Mouse (Mus musculus) gastrocnemius, postnatal 25 days (tissue): ENCODE measurements at regions not wholly inside any gene's neighbourhood (a gene's known extent, or its start where the extent isn't known, plus 50 kb on each side); places are given as distances from the start of the nearest gene placed in this dataset.
"Not testable (repeated sequence)": the region's sequence is repeated elsewhere in the genome, so short reads cannot be mapped to it uniquely, and the experiment has no call there.

Experiments
- DNase-seq: peaks from one replicate; pipeline ENCODE4 v3.0.0; 2022

DNA sequence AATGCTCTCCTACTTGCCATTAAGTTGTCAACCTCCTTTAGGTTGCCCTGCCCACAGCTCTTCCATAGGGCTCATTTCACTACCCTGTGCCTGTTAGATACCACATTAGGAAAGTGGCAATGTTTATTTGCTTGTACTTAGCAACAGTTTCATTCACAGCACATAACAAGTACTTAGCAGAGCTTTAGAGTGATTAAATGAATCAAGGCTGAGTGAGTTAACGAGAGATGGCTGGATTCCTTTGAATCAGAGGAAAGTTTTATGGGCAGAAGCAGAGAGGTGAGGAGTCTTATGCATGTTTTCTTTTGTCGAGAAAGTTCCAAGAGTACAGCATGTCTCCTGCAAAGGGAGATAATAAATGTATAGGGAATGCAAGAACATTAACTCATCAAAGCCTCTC, 60.5 kb downstream of the Ptgs2 start:
- DNase-seq, result no peak

DNA sequence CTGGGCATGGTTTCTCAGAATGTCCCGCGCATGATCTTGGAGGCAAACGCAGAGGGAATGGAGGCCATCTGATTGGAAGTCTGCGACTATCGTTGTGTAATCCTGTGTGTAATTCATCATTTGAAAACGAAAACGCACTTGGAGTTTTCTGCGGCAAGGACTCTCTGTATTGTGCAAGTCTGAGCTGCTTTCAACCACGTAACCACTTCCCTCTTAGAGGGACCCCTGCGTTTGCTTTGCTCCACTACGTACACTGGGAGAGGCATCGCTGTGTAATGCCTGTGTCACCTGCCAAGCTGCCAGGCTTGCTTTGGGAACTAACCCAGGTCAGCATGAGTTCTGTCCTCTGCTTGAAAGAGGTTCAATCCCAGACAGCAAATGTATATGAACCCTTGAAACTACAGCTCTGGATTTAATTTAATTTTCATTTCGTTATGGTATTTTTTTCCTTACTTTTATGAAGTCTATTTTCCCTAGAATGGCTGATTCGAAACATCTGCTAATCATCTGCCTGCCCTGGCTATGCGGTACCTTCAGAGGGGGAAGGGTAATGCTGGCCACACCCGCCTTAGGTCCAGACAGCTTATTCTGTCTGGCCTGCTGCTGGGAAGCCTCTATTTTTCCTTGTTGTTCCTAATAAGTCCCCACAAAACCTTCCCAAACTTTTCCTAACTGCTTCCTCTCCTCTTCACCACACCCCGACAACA, 65.2 kb downstream of the Ptgs2 start:
- peak; percentile 17 for DNase-seq

DNA sequence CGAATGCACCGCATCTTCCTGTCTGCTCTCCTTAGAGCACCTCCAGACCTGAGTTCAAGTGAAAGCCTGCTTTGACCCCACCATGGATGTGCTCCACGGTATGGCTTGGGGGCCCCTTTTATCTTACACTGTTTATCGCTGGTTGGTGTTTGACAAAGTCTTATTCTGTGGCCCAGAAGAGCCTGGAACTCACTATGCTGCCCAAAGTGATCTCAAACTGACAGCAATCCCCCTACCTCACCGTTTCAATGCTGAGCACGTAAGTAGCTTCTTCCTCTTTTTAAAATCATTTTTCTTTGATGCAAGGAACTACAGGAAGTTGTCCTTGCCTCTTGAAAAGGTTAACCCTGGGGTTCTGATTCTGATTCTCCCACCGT, 65.8 kb downstream of the Ptgs2 start:
- DNase-seq, result no peak

DNA sequence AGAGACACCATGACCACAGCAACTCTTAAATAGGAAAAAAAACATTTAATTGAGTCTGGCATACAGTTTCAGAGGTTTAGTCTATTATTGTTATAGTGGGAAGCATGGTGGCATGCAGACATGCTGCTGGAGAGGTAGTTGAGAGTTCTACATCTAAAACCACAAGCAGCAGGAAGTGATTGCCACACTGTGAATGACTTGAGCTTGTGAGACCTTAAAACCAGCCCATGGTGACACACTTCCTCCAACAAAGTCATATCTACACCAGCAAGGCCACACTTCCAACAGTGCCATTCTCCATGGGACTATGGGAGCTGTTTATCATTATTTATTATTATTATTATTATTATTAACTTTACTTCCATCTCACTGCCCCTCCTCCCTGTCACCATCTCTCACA, 67.3 kb downstream of the Ptgs2 start:
- DNase-seq, result no peak

DNA sequence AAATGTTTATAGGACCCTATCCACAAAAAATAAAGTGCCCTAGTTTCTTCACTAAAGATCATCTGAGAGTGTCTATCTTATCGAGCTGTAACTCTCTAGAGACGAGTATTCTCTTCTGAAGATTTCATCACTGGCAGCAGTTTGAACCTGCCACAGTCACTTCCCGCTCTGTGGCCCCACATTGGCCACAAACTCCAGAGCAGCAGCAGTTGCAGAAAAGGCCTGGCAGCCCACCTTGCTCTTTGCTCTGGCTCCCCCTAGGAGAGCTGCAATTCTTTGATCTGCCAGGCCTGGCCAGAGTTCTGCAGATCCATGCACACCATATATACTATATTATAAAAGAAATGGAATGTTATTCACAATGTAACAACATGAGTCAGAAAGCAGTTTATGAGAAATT, 74.4 kb downstream of the Ptgs2 start:
- DNase-seq, result no peak

DNA sequence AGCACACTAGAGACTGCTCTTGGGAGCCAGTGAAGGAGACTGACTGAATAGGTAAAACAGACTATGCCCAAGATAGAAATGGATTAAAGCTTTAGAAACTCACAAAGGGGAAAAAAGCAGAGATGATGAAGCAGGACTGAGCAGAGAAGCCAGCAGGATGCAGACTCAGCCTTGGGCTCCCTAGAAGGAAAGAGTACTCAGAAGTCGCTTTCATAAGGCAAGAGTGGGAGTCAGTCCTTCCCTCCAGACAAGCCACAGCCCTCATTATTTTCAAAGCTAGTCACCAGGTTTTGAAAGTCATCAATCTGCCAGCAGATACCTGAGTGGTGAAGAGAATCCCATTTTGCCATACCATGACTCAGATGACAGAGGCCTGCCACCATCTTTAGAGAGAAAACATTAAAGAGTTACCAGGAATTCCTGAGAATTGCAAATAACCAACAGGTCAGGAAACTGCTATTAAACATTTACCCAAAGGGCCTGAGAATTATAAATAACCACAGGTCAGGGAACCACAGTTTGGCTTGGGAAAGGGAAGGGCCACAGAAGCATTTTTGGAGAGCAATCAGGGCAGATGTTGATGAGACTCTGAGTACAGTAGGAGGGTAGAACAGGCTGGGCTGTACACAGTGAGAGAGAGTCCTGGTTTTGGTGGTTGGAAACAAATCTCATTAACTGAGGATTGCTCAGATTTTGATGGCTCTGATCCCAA, 77.4 kb downstream of the Ptgs2 start:
- no peak for DNase-seq

DNA sequence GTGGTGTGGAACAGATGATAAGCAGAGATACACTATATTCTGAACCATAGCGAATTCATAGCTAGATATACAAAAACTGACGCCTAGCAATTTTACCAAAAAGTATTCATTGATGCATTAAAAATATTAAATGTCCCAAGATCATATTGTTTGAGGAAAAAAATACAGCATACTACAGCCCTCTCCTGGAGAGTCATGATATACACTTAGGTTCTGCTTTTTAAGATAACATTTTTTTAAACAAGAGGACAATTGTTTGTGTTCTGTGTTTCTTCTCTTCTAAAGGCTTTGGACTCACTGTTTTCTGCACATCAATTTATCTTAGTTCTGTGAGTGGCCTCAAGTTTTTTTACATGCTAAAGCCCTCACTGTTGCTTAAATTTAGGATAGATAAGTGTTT, 102.2 kb downstream of the Ptgs2 start:
- DNase-seq, result no peak

DNA sequence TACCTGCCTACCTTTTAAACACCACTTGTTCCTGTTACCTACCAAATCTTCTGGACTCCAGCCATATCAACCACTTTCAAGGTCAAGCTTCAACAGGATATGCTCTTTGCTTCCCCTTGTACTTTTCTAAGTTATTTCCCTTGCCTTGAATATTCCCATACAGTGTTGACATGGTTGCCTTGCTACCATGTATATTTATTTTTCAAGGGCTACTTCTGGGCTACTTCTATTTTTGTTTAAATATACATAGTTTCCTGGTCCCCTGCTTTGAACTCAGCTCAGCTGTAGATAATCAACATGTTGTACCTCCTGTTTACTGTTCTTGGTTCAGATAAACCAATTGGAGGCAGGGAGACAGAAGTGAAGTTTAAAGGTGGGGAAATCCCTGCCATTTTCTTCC, 106.8 kb upstream of the Pdc start:
- DNase-seq, result no peak

DNA sequence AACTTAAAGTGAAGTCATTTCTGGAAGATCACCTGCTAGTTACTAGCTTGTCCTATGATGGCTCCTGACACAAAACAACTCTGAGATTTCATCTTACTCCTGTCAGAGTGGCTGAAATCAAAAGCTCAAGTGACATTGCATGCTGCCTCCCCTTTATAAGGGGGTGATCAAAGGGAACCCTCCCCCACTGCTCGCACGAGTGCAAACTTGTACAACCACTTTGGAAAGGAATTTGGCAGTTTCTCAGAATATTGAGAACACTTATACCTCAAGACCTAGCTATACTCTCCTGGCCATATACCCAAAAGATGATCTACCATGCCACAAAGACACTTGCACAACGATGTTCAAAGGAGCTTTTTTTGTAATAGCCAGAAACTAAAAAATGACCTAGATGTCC, 102.5 kb upstream of the Pdc start:
- no peak for DNase-seq

DNA sequence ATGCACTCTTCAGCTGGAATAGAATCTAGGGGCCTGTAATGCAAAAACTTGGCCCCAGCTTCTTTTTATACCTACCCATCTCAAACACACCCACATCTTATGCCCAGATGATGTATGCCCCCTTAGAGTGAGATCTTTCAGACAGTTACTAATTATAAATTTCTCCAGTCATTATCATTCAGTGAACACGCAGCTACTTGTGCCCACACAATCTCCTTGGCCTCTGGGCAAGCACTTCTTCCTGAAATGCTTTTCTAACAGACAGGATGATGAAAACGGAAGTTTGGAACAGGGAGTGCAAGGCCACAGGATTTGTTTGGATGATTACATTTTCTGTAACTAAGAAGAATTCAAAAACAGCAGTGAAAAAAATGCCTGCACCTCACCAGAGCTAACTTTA, 100.4 kb upstream of the Pdc start:
- DNase-seq, result no peak

DNA sequence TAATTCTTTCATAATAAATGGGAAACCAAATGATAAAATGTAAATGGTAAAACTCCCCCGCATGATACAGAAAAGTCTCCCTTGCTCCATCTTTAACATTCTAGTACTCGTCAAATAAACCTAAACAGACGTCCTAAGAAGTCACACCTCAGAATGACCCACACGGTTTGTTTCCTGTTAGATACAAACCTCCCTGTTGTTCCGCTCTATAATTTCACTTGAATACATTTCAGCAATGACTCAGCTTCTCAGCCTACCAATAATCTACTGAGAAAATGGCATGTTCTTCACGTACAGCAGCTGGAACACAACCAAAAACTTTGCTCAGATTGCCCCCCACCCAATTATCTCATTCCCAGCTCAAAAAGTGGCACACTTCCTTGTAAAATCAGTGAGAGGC, 93.7 kb upstream of the Pdc start:
- DNase-seq, result no peak

DNA sequence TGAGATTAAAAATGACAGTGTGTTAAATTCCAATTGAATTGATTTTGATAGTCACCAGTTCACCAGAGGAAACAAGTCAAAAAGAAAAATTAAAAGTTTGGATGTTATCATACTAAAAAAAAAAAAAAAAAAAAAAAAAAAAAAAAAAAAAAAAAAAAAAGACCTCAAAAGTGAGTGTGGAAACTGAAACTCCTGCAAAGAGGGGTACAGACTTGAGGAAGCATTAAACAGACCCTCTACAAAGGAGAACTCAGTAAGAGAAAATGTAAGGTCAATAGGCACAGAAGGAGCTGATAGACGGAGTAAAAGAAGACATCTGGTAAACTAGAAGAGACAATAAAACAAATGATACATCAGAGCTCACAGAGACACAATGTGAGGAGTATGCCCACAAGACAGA, 79.7 kb upstream of the Pdc start:
- not testable (repeated sequence) for DNase-seq

DNA sequence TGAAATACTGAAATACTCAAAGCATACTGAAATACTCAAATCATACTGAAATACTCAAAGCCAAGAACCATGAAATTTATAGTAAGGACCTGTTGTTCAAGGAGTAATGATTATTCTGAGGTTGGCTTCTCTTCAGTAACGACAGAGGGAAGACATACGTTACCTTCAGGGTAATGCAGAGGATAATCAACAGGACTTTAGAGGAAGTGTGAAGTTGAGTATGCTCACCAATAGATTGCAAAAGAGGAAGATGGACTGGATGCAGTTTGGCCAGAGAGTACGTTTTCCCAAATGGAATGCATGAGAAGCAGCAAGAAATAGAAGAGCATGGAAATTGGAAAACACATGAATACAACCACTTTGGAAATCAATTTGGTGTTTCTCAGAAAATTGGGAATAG, 79.1 kb upstream of the Pdc start:
- DNase-seq, result no peak

DNA sequence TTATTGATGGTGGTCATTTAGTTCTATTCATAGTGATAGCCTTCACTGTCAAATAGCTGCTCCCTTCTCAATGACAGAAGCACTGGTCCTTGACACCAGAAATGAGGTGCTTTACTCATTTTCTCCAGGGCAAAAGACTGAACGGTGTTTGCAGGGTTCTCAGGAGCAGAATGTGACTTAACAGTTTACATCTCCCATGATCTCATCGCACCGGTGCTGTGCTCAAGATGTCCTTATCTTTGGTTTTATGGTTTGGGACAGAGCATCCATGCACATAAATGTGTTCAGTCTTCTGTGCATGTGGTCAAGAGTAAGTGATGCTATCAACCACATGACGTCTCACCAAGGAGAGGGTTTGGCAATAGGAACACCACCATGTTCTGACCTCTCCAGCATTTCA, 78.1 kb upstream of the Pdc start:
- DNase-seq, result no peak

DNA sequence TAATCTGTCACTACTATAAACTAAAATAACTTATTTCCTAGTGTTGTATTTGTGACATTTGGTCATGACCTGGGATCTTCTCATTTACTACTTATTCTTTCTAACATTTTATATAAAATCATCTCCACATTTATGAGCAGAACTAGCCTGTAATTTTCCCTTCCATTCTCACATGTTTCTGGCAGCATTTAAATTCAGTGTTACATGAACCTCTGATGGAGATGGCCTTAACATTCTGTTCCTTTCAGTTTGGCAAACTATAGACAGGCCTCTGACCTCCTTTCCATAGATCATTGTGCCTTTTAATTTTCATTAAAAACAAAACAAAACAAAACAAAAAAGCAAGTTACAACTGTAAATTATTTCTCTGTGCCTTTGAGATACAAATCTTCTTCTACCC, 77.1 kb upstream of the Pdc start:
- DNase-seq, result no peak

DNA sequence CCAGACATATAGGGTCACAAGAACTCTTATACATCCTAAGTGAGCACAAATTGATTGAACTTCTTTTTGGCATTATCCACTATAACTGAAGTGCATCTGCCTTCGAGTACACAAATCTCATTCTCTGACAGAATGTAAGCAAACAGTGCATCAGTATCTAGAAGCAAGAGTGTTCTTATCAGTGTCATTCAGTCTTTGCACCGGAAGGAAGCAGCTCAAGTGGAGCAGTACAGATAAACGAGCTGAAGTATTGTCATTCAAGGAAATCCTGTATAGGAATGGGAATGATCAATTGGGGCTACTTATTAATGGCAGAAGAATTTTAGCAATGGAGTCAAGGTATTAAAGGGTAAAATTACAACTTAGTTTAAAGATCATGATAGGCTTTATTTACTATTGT, 74.3 kb upstream of the Pdc start:
- no peak for DNase-seq

DNA sequence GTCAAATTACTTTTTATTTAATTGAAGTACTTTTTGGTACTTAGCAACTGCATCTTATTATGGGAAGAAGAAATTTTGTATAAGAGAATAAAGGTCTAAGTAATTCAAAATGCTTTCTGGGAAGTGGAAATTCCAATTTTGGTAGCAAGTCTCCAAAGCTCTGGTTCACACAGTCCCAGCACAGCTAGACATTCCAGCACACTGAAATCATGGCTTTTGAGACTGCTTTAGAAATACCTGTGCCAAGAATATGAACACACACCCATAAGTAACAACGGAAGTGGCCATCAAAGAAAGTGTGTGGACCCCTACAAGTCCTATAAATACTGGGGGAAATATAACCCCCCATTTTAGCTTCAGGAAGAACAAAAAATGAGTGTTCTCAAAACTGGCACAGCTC, 67.8 kb upstream of the Pdc start:
- no peak for DNase-seq

DNA sequence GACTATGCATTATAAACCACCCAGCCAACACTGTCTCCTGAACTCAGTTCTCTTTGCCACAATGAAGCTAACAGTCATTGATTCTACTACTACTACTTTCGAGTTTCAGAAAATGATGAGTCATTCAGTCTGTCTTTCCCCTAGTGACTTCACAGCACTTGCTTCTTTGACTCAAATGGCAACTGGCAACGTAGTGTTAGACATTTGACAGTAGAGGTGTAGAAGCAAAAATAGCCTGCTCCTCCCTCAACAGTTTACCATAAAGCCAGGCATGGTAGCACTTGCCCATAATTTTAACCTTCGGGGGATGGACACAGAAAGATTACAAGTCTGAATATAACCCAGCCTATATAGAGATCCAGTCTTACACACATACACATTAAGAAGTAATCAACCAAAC, 67.3 kb upstream of the Pdc start:
- no peak for DNase-seq

DNA sequence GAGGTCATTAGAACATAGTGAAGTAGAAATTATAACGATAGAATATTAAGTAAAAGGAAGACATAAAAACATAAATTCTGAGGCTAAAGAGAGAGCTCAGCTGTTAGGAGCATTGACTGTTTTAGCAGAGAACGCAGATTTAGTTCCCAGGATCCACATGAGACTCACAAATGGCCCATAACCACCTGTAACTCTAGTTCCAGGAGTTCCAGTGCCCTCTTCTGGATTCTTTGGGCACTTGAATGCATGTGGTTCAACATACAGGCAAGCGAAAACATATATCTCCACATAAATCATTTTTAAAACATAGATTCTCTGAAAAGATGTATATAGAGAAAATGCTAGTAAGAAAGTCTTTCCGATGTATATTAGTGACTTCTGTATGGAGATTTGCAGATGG, 61.6 kb upstream of the Pdc start:
- no peak for DNase-seq

DNA sequence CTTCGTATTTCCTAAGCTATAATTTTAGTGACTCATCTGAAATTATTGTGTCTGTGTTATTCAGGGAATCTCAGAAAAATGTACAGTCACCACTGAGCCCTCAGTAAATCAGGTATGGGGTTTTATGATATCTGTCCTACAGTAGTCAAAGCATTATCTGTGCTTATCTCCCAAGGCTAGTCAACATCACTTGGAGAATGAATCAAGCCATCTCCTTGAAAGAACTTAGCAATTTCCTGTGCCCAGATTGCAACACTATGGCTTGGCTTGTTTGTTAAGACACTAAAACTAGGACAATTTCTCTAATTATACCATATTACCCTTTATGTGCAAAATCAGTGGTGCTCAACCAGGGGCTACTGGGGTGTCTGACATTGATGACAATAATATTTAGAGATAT, 58.9 kb upstream of the Pdc start:
- DNase-seq, result no peak

DNA sequence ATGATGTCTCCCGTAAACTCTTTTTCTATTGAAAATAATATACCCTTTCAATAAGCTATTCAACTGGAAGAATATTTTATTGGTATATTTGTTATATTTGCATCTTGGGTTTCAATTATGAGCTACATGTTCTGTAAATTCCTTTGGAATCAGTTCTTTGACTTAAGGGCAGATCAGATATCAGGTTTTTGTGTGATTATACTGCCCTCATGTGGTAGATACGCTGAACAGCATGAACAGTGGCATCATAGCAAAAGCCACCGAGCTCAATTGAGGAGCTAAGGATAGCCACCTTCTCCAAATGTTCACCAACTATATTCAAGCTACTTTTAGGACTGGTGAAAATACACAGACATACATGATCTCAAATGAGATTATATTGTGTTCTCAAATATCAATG, 52.7 kb upstream of the Pdc start:
- DNase-seq, result no peak

DNA sequence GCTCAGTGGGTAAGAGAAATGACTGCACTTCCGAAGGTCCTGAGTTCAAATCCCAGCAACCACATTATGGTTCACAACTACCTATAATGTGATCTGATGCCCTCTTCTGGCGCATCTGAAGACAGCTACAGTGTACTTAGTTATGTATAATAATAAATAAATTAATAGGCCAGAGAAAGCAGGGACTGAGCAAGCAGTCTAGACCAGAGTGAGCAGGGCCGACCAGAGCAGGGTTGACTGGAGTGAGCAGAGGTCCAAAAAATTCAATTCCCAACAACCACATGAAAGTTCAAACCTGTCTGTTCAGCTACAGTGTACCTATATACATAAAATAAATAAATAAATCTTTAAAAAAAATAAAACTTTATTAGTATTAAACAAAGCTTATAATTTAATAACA, 52.2 kb upstream of the Pdc start:
- DNase-seq, result no peak
